Mouse (Mus musculus): Measurements from ENCODE around the gene Egln1.

Gene Egln1

GRCm38 (mm10) chr8:124943801-124944200 is 5.3 kb downstream of the Egln1 start:
- no peak for DNase-seq

- DNase-seq: no peak
Measured at GRCm38 (mm10) chr8:124937293-124937692, 11.8 kb downstream of the Egln1 start.

DNA sequence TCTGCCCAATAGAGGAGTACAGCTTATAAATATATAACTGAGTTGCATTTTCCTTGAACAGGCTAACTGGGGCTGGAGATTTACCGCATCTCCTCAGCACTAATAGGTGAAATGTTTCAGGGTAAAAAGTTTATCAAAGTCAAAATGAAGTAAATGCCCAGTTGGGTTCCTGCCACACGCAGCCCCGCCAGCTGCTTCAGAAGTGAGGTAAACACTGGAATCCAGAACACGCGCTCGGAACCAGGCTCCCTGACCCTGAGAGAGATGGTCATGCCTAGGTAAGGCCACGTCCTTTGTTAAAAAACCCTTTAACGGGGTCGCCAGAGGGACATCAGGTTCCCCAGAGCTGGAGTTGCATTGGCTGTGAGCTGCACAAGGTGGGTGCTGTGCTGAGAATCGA is 12.4 kb downstream of the Egln1 start:
- no peak for DNase-seq

DNA sequence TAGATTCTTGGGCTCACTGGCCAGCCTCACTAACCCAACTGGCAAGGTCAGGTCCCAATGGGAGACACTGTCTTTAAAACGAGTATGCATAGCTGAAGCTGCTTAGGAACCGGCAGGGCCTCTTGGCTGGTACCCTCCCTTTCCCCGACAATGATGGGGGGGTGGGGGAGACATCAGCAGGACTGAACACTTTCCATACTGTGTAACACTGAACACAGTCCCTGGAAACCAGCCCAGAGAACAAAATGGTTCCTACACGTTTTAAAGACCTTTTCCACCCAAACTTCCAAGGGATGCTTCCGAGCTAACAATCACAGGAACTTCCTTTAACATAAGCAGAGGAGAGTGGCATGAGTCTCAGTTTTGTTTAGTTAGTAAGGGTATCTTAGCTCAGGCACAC is 14.0 kb downstream of the Egln1 start:
- DNase-seq: peak in 1 of 2 experiments; percentile 31

- DNase-seq: no peak
Measured at GRCm38 (mm10) chr8:124932435-124932834, 16.7 kb downstream of the Egln1 start.

DNA sequence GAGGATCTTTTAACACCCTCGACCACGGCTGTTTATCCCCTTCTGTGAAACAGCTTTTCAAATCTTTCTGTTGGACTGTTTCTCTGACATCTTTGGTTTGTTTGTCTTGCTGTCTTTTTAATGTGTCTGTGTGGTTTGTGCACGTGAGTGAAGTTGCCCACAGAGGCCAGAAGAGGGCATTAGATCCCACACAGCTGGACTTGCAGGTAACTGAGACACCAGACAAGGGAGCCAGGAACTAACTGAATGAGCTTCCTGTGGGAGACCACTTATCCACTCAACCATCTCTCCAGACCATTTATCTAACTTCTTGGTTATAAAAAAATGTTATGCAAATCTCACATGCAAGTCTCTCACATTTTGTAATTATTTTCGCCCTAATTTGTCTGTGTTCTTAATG is 18.5 kb downstream of the Egln1 start:
- DNase-seq: no peak

- DNase-seq: no peak
Measured at GRCm38 (mm10) chr8:124930086-124930485, 19.0 kb downstream of the Egln1 start.

- DNase-seq: no peak
Measured at GRCm38 (mm10) chr8:124929006-124929405, 20.1 kb downstream of the Egln1 start.

DNA sequence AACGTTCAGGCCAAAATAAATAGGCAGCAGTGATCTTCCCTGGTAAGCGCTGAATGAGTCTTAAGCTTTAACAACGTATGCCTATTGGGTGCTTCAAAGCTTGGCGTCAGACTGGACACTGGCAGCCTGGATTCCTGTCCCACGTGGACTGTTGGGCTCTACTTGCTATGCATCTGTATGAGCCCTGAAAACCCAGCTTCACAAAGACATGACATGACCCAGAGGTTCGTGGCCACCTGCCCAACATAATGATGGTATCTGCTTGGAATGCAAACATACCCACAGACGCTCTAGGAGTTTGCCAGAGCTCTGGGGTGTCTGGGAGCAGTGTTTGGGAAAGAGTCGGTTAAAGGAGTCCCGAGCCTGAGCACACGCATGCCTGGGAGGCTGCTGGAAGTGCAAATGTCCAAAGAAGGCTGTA is 22.8 kb downstream of the Egln1 start:
- DNase-seq: peak; percentile 73 to 87

GRCm38 (mm10) chr8:124925544-124926266 is 23.4 kb downstream of the Egln1 start:
- no peak for DNase-seq

DNA sequence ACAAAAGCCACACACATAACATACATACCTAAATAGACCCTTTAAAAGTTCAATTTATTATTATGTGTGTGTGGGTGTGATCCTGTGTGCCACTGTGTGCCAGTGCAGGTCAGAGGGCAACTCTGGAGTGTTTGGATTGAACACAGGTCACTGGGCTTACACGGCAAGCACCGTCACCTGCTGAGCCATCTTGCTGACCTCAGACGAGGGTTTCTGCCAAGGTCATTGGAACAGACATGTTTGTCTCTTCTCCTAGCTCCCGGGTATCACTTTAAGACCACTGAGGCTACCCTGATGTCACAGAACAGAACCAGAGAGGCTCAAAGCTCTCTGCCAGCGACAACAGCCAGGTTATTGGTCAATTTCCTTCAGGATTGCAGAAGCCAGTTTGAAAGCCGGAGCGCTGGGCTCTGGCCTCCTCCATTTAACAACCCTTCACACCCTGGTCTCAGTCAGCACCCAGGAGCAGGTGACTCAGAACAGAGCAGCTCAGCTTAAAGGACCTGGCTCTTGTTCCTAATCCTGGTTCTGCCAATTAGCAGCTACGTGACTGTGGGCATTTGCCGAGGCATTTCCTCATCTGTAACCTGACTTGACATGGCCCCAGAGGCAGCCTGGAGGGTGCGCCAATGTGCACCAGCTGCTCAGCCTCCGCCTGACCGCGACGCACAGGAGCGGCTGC is 25.0 kb downstream of the Egln1 start:
- no peak for DNase-seq

- no peak for DNase-seq
Measured at GRCm38 (mm10) chr8:124922490-124923089, 26.5 kb downstream of the Egln1 start.

DNA sequence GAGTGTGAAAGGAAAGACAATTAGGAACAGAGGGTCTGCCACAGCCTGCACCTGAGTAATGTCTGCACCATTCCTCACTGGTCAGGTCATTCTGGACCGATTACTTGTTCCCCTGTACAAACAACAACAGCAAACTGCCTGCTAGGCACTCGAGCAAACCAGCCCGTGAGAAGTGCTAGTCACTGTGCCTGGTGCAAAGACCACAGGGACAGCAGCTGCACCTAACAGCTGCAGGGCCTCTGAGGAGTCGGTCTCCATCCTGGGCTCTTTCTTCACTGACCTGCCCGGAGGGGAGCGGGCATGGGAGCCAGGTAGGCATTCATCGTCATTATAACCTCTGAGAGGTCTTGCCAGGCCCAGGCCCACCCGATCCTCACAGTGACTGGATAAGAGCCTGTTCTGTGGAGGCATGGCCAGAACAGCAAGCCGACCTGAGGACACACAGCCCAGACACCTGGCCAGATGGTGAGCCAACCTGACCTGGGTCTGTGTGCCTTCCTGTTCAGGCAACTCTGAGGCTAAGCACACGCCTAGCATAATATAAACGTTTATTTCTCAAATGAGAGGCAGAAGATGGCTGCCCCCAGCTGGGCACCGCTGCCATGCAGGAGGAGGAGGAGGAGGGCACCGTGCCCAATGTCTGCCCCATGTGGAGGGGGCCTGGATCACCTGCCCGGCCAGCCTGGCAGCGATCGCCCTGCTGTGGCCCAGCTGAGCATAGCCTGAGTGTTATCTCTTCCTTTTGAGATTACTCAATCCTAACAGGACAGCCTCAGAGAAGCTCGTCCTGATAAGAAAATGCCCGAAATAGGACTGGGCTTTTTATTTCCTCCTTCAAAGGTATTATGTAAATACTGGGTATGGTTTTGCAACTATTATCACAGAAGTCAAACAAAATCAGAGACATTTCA is 27.5 kb downstream of the Egln1 start:
- peak; percentile 34 to 50 for DNase-seq

DNA sequence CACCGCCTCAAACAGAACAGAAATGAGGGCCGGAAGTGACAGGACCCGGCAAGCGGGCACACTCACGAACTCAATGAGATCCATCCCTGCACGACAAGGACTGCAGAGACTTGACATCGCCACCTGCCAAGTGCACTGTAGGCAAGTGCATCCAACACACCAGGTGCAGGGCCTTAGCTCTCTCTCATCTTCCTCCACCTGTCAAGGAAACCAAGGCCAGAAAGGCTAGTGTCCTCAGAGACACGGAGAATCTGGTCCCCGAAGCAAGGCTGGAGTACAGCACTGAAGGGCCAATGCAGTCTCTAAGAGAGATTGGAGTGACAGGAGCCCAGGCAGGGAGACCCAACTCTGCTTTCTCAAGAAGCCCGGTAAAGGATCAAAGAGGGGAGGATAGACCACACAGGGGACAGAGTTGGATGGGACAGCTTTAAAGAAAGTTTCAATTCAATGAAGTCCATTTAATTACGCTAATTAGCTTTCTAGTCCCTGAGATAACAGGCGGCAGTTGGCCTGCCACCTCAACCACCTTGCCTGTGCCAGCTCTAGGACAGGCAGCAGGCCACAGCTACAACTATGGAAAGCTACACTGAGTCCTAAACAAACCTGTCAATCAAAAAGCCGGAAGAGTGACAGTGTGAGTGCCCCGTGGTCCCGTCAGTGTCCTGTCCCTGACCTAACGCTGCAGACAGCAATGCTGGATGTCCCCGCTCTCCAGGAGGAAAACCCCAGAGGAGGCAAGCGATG is 31.2 kb downstream of the Egln1 start:
- DNase-seq: no peak

DNA sequence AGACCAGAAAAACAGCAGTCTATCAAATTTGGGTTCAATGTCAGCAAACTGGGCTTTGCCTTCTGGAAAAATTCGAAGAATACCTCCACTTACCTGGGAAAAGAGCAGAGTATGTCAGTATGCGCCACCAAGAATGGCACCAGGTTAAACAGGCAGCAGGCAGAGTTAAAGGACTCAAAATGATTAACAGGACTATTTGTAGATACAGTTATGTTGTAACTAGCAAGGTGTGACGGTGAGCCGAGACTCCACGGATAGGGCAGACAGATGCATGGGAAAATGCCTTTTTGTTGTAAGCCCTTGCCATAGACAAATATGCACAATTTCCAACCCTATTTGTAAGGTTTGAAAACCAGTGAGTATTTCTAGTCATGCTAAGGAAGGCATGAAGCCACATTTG is 35.1 kb downstream of the Egln1 start:
- DNase-seq: no peak

DNA sequence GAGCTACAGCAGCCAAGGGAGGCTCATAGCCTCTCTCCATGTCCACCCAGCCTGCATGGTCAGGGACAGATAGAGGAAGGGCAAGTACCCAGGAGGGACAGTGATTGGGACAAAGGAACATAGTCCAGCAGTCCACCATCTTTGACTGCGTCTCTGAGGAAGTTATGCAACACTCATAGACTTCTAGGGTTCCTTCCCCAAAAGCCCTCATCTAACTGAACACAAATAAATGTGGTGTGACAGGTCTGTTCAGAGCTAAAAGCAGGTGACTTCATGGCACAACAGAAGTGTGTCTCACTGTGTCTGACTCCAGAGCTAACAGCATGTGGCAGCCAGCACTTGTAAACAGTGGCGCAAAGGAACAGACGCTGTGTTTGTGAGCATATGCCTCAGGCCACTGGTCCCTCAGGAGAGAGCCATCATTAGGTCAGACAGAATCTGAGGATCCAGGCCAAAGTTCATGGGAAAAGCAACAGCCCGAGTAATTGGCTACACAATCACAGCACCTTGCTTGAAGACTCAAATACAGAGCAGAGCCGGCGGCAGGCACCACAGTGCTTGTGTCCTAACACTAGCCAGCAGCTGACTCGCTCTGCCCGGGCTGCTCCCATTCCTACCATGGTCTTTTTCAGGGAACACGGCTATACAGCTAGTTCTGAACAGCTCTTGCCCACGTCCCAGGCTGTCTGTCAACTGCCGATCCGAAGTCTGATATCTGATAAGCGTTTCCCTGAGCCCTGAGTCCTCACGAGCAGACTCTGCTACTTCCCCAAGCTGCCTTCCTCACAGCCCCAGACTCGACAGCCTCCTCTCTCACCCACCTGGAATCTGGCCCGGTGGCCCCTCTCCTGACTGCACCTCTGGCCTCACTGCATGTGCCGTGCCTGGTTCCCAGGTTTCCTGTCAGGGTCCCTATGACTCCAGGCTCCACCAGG is 36.9 kb downstream of the Egln1 start:
- DNase-seq: no peak

DNA sequence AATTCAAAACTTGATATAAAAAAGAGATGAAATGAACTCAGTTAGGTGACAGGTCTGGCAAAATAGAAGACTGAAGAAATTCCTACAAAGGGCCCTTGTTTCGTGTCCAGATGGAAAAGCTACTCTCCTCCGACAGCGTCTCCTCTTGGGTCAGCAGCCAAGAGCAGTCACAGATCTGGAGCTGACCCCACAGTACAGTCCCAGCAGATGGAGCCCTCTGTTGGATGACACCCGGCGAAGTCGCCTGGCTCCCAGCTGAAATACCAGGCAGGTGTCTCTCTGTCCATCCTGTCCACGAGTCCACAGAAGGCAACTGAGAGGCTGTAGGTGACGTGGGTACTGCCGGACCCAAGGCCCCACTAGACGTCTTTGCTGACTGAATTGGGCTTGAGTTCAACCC is 38.8 kb downstream of the Egln1 start:
- DNase-seq: no peak

- no peak for DNase-seq
Measured at GRCm38 (mm10) chr8:124909936-124910335, 39.2 kb downstream of the Egln1 start.

DNA sequence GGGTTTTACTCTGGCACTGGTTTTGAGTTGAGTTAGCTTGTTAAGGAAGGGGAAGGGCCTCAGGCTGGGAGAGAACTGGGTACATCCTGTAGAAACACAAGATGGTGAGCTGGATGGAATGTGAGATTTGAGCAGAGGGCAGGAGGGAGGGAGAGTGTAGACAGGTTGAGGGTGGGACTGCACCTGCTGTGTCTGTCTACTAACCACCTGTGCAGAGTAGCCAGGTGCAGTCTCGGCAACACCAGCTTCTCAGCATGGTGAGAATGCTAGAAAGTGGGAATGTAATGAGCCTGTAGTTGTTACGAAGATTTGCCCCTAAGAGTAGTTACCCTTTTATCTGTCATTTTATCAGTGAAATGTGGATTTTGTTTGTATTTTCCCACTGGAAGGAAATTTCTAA is 43.6 kb downstream of the Egln1 start:
- DNase-seq: no peak

- DNase-seq: no peak
Measured at GRCm38 (mm10) chr8:124903198-124903597, 45.9 kb downstream of the Egln1 start.

DNA sequence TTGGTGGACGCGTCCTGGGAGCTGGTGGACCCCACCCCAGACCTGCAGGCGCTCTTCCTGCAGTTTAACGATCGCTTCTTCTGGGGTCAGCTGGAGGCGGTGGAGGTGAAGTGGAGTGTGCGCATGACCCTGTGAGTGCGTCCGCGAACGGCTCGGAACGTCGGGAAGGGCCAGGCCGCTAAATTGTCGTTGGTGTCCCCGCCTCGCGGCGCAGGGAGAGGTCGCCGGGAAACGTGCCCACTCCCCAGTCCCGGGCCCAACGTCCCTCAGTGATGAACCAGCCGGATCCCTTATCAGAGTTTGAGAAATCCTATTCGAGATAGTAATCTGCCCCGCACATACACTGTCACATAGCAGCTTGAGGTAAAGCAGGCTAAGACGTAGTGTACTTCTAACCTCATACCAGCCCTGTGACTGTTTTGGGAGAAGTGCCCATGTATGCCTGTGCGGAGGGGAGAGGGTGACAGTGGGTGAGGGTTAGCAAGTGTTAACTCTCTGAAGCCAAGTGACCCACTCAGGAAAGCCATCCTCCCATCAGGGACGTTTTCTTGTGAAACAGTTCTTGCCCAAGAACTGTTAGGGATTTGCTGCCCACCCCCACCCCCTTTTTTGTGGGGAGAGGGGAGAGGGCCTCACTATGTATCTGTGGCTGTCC is 50.7 kb downstream of the Egln1 start:
- DNase-seq: no peak

Data from lung, postnatal 4 days (tissue).